Mouse (Mus musculus) bone marrow macrophage, adult 2 months (primary cell): Measurements from ENCODE around the gene Cd274.

Source experiments
- CTCF ChIP-seq: IDR thresholded peaks from 2 replicates; pipeline ENCODE4 v1.5.1; 2012; ENCODE audit warnings: low read depth, mild to moderate bottlenecking, low read length, moderate library complexity
- POLR2A ChIP-seq: IDR thresholded peaks from 2 replicates; pipeline ENCODE4 v1.6.1; 2012; ENCODE audit warnings: mild to moderate bottlenecking, low read depth, low read length, borderline replicate concordance

GRCm38 (mm10) chr19:29372621-29373020 lies 5.4 kb downstream of the Cd274 start:
- TF ChIP-seq CTCF (no peak), POLR2A (no peak)
